Mouse (Mus musculus) spleen, postnatal 4 days (tissue): Measurements from ENCODE around the gene Bahd1.
A peak's percentile ranks its signal among the peaks of the same experiment; 100 is the strongest.

ENCODE experiments used
- DNase-seq, 2 experiments: peaks; one replicate each; pipeline ENCODE4 v3.0.0; 2022; ENCODE audit warnings: low spot score in 2 of 2

Gene Bahd1

GRCm38 (mm10) chr2:118899981-118900825, at the start of gene Bahd1:
Gene Bahd1, plus strand, starts transcription at chr2:118900377.
- DNase-seq: no peak

GRCm38 (mm10) chr2:118851756-118852155, 48.4 kb upstream of the Bahd1 start:
- no peak for DNase-seq

GRCm38 (mm10) chr2:118861454-118862339, 38.5 kb upstream of the Bahd1 start, which contains the start of gene Ivd:
Gene Ivd, plus strand, starts transcription at chr2:118861954.
- peak; percentile 89 to 92 for DNase-seq

- no peak for DNase-seq
These were observed 37.9 kb upstream of the Bahd1 start for GRCm38 (mm10) chr2:118862340-118862675.

GRCm38 (mm10) chr2:118870601-118871000, 29.6 kb upstream of the Bahd1 start:
- DNase-seq: no peak

GRCm38 (mm10) chr2:118871032-118871431, 29.1 kb upstream of the Bahd1 start:
- no peak for DNase-seq

- no peak for DNase-seq
These were observed 27.2 kb upstream of the Bahd1 start for GRCm38 (mm10) chr2:118873018-118873417.

GRCm38 (mm10) chr2:118873890-118874430, 26.2 kb upstream of the Bahd1 start:
- no peak for DNase-seq

GRCm38 (mm10) chr2:118875316-118875715, 24.9 kb upstream of the Bahd1 start:
- no peak for DNase-seq

- DNase-seq: no peak
These were observed 23.7 kb upstream of the Bahd1 start for GRCm38 (mm10) chr2:118876453-118876852.

- DNase-seq: no peak
These were observed 19.2 kb upstream of the Bahd1 start for GRCm38 (mm10) chr2:118881019-118881418.

GRCm38 (mm10) chr2:118881956-118882355, 18.2 kb upstream of the Bahd1 start:
- no peak for DNase-seq

GRCm38 (mm10) chr2:118882840-118883679, 17.1 kb upstream of the Bahd1 start:
- peak; percentile 88 to 98 for DNase-seq

- peak in 1 of 2 experiments; percentile 75 for DNase-seq
These were observed 12.7 kb upstream of the Bahd1 start for GRCm38 (mm10) chr2:118887440-118887839.

GRCm38 (mm10) chr2:118887845-118888548, 12.2 kb upstream of the Bahd1 start:
- DNase-seq: peak; percentile 72 to 80

GRCm38 (mm10) chr2:118891173-118891572, 9.0 kb upstream of the Bahd1 start:
- DNase-seq: no peak

- DNase-seq: peak in 1 of 2 experiments; percentile 42
These were observed 3.9 kb upstream of the Bahd1 start for GRCm38 (mm10) chr2:118895990-118896913.

GRCm38 (mm10) chr2:118896914-118897291, 3.3 kb upstream of the Bahd1 start:
- DNase-seq: peak; percentile 55 to 79

GRCm38 (mm10) chr2:118897392-118897791, 2.8 kb upstream of the Bahd1 start:
- no peak for DNase-seq

- DNase-seq: no peak
These were observed 2.4 kb upstream of the Bahd1 start for GRCm38 (mm10) chr2:118897808-118898207.
